Mouse (Mus musculus) kidney, adult 2 months (tissue): ENCODE measurements at regions not wholly inside any gene's neighbourhood (a gene's known extent, or its start where the extent isn't known, plus 50 kb on each side); places are given as distances from the start of the nearest gene placed in this dataset.
A peak's percentile ranks its signal among the peaks of the same experiment; 100 is the strongest.

Source experiments
- CTCF ChIP-seq: fragments of 200-500 bp; conservative IDR thresholded peaks from 2 replicates; pipeline ENCODE4 v1.5.1; 2011; ENCODE audit warnings: low read depth, mild to moderate bottlenecking, control low read depth, low read length, moderate library complexity, mixed read lengths; ENCODE audit not compliant: insufficient read depth, insufficient read length
- POLR2A ChIP-seq: fragments of 200-500 bp; IDR thresholded peaks from one replicate; pipeline ENCODE4 v1.6.1; 2011; ENCODE audit warnings: low read depth, low read length, control low read depth

- TF ChIP-seq CTCF (peak; percentile 14; the same call in 1 of the 2 replicates), POLR2A (no peak)
Observed at GRCm38 (mm10) chr1:75652547-75652946, 106.5 kb downstream of the Slc4a3 start.
